Mouse (Mus musculus): Measurements from ENCODE around the gene Degs2. TPM values are rescaled to one million over a fixed set of nuclear protein-coding genes. Genes with fewer than 3 reads are reported as not detected.

The Degs2 gene
- polyA plus RNA-seq (2015; fragmentation: Nextera tagmentation; extraction: Ambion mirVana) = 2.6 and 3.4 TPM in 2 replicates

DNA sequence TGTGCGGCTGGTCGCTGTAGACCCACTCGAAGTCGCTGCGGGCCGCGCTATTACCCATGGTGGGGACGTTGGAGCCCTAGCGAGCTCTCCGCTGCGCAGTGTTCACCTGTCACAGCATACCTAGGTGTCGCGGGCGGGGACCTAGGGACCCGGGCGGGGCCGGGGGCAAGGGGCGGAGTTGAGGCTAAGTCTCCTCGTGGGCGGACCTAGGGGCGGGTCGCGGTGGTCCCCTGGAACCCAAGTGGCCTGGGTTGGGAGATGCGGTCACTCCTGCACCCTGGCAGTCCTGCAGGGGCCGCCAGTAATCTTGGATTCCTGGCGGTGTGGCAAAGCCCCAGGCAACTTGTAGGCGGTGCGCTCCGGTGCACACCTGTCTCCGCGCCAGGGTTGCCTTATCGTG lies at the start of gene Degs2:
Gene Degs2 (minus strand): TSS at position 131 of the 400 bp plus-strand sequence.
- Histone ChIP-seq H3K36me3 (ENCODE audit: poor library complexity, severe bottlenecking) (no peaks in the 10 kb centered on the region), H3K9ac (no peak within 1 kb of the TSS), H3K9me3 (replicated peaks) (no peaks in the 10 kb centered on the region), H3K27me3 (peaks cover 52% of the 10 kb centered on the region), H3K4me3 (peak within 1 kb of the TSS; percentile 24; the same call in 1 of the 2 replicates), H3K4me2 (peak within 1 kb of the TSS; percentile 48), H3K4me1 (peaks cover 7% of the 10 kb centered on the region; the same call in 1 of the 2 replicates), H3K27ac (no peak within 1 kb of the TSS)
- WGBS = 1% methylated on average over 32 of the region's 32 CpGs
- ATAC-seq = no peak

DNA sequence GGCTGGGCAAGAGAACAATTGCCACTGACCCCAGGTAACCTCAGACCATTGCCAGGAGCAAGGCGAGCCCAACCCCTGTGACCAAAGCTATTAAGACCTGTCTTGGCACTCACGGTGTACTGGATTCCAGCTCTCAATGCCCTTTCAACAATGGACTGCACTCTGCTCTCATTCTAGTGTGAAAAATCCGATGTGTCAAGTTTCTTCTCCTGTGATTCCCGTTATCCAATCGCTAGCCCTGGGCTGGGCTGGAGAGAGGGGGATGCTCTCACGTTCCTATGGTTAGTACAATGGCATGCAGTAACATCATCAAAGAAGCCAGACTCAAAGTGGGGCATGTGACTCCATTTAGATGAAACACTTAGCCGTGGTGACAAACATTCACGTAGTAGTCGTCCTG lies 49.7 kb upstream of the Degs2 start:
- no peak overlapping the region for H3K4me3 ChIP-seq
- H3K27me3 ChIP-seq = no peaks in the 10 kb centered on the region
- H3K9me3 ChIP-seq (replicated peaks) = no peaks in the 10 kb centered on the region
- no peaks in the 10 kb centered on the region for H3K36me3 ChIP-seq (ENCODE audit: poor library complexity, severe bottlenecking)
- H3K9ac ChIP-seq = no peak overlapping the region
- WGBS = 49% methylated on average over 9 of the region's 9 CpGs
- H3K27ac ChIP-seq = no peak overlapping the region
- H3K4me1 ChIP-seq = 0 out of 2 replicates have a peak, but pooled peaks cover 5% of the 10 kb centered on the region
- ATAC-seq = no peak
- H3K4me2 ChIP-seq = no peak overlapping the region

DNA sequence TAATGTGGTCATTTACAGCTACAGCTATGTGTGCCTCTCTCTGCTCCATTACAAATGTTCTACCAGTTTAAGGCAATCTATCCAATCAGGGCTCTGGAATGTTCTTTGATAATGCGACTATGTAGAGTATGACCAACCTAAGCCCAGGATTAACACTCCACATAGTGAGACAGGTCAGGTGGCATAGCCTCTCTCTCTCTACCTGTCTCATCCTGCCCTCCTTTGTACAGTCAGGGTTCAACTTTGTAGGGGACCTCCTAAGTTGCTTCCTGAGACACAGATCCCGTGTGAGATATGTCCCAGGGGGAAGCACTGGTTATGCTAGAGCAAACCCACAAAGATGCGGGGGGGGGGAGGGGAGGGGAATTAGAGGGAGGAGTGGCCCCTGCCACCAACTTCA lies 48.1 kb upstream of the Degs2 start:
- Histone ChIP-seq H3K27ac (no peak overlapping the region), H3K4me3 (no peak overlapping the region), H3K9ac (no peak overlapping the region), H3K4me2 (no peak overlapping the region), H3K4me1 (0 out of 2 replicates have a peak, but pooled peaks cover 5% of the 10 kb centered on the region), H3K9me3 (replicated peaks) (no peaks in the 10 kb centered on the region), H3K36me3 (ENCODE audit: poor library complexity, severe bottlenecking) (no peaks in the 10 kb centered on the region), H3K27me3 (no peaks in the 10 kb centered on the region)
- 71% methylated on average over 3 of the region's 3 CpGs for WGBS
- no peak for ATAC-seq

DNA sequence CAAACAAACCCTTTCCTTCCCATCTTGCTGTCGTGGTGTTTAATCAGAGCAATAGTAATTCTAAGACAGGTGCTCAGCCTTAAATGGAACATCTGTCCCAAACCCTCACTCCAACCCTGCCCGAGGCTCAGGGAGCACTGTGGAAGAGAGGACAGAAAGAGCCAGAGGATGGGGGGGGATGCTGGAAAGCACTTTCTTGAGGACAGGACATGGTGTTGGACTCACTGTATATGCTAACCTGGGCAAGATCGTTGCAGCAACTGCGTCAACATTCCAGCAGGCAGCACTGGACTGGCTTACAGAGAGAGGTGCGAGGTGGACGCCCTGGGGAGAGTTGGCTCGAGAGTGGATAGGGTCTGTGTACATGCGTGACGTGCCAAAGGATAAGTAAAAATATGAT lies 47.3 kb upstream of the Degs2 start:
- Histone ChIP-seq H3K27ac (no peak overlapping the region), H3K36me3 (ENCODE audit: poor library complexity, severe bottlenecking) (no peaks in the 10 kb centered on the region), H3K4me3 (no peak overlapping the region), H3K9me3 (replicated peaks) (no peaks in the 10 kb centered on the region), H3K4me2 (no peak overlapping the region), H3K4me1 (0 out of 2 replicates have a peak, but pooled peaks cover 5% of the 10 kb centered on the region), H3K9ac (no peak overlapping the region), H3K27me3 (no peaks in the 10 kb centered on the region)
- 88% methylated on average over 9 of the region's 9 CpGs for WGBS
- no peak for ATAC-seq

DNA sequence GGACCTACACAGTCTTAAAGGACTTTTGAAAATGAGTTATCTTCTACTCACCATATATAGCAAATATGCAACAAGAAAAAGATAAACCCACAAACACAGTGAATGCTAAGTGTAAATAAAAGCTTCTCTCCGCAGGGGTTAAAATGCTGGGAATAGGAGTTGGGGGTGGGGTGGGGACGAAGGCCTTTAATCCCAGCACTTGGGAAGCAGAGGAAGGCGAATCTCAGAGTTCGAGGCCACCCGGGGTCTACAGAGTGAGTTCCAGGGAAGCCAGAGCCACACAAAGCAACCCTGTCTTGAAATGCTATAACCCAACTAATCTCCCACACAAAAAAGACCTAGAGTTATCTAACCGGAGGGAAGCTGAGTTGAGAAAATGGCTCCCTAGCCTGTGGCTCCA lies 46.9 kb upstream of the Degs2 start:
- ATAC-seq = no peak
- H3K27me3 ChIP-seq = no peaks in the 10 kb centered on the region

DNA sequence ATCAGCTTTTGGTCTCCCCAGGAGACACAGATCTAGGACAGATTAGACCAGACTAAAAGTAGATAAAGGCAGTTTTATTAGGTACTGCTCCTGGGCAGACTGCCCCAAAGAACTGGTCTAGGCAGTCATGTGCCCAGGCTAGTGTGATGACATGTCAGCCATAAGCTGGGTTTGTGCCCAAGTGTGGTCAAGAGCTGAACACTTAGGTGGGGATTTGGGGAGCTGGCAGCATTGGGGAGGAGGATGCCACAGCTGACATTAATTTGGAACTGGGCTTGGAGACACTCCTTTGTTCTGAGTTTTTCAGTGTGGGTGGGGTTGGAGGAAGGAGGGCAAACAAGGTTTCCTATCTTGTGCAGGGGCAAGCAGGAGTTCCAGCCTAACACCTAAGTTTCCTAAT lies 43.9 kb upstream of the Degs2 start:
- Histone ChIP-seq H3K9me3 (replicated peaks) (no peaks in the 10 kb centered on the region), H3K9ac (no peak overlapping the region), H3K27me3 (no peaks in the 10 kb centered on the region), H3K4me3 (no peak overlapping the region), H3K4me1 (no peaks in the 10 kb centered on the region), H3K27ac (no peak overlapping the region), H3K36me3 (ENCODE audit: poor library complexity, severe bottlenecking) (no peaks in the 10 kb centered on the region), H3K4me2 (no peak overlapping the region)
- ATAC-seq = no peak

More for the DNA sequence above, 46.9 kb upstream of the Degs2 start:
- Histone ChIP-seq H3K4me1 (0 out of 2 replicates have a peak, but pooled peaks cover 5% of the 10 kb centered on the region), H3K27ac (no peak overlapping the region), H3K4me2 (no peak overlapping the region), H3K4me3 (no peak overlapping the region), H3K9me3 (replicated peaks) (no peaks in the 10 kb centered on the region), H3K9ac (no peak overlapping the region), H3K36me3 (ENCODE audit: poor library complexity, severe bottlenecking) (no peaks in the 10 kb centered on the region)
- 52% methylated on average over 6 of the region's 6 CpGs for WGBS

DNA sequence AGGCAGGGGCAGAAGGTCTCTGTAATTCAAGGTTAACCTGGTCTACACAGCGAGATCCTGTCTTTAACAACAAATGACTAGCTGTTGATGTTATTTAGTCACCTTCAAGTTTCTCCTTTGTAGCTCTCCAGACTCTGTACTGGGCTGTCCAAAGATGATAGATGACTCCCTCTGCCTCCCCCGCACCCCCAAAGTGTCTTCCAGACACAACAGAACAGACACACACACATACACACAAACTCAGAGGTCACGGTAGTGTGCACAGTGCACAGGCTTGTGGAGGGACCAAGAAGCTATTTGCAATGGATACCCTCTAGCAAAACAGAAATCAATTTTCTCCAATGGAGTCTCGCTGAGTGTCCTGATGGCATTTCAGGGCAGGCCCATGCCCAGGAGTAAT lies 40.1 kb upstream of the Degs2 start:
- Histone ChIP-seq H3K27ac (no peak overlapping the region), H3K9ac (no peak overlapping the region), H3K4me3 (no peak overlapping the region), H3K9me3 (replicated peaks) (no peaks in the 10 kb centered on the region), H3K4me1 (no peaks in the 10 kb centered on the region), H3K4me2 (no peak overlapping the region), H3K27me3 (no peaks in the 10 kb centered on the region), H3K36me3 (ENCODE audit: poor library complexity, severe bottlenecking) (no peaks in the 10 kb centered on the region)
- ATAC-seq = no peak
- 86% methylated on average over 4 of the region's 4 CpGs for WGBS

DNA sequence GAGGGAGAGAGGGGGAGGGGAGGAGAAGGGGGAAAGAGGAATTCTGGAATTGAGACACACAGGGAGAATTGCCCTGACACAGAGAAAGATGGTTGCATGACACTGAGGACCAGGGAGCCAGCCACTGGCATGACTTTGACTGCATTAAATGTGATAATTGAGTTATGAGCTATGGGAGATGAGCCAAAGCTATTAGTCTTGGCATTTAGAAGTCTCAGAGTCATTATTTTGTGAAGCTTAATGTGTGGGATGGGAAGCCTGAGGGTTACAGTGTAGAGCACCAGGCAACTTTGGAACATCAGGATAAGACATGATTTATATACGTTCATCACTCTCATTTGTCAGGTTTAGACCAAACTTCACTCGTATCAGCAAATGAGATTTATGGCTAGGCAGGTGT lies 39.4 kb upstream of the Degs2 start:
- H3K9me3 ChIP-seq (replicated peaks) = no peaks in the 10 kb centered on the region
- WGBS = 89% methylated on average over 2 of the region's 2 CpGs
- no peak for ATAC-seq
- H3K27ac ChIP-seq = no peak overlapping the region
- H3K36me3 ChIP-seq (ENCODE audit: poor library complexity, severe bottlenecking) = no peaks in the 10 kb centered on the region
- no peak overlapping the region for H3K9ac ChIP-seq
- H3K4me1 ChIP-seq = no peaks in the 10 kb centered on the region
- no peaks in the 10 kb centered on the region for H3K27me3 ChIP-seq
- no peak overlapping the region for H3K4me3 ChIP-seq
- H3K4me2 ChIP-seq = no peak overlapping the region

DNA sequence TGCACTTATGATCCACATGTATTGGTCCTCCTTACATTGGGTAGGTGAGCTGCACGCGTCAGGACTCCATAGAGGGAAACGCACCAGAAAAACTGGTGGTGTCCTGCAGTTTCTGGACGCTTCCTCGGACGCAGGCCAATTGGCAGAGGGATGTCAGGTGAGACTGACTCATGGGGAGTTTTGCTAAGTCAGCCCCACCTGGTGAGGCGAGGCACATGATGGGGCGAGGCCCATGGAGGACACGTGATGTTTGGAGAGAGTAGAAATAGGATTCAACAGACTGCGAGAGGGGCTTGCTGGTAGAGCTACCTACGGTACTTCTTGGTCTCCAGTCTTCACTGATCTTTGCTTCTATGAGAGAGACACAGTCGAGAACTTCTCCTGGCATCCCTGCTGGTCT lies 36.6 kb upstream of the Degs2 start:
- H3K4me3 ChIP-seq = no peak overlapping the region
- no peak overlapping the region for H3K9ac ChIP-seq
- no peak overlapping the region for H3K4me2 ChIP-seq
- H3K27me3 ChIP-seq = no peaks in the 10 kb centered on the region
- 94% methylated on average over 12 of the region's 12 CpGs for WGBS
- ATAC-seq = no peak
- H3K4me1 ChIP-seq = no peaks in the 10 kb centered on the region
- no peaks in the 10 kb centered on the region for H3K9me3 ChIP-seq (replicated peaks)
- no peaks in the 10 kb centered on the region for H3K36me3 ChIP-seq (ENCODE audit: poor library complexity, severe bottlenecking)
- H3K27ac ChIP-seq = no peak overlapping the region

DNA sequence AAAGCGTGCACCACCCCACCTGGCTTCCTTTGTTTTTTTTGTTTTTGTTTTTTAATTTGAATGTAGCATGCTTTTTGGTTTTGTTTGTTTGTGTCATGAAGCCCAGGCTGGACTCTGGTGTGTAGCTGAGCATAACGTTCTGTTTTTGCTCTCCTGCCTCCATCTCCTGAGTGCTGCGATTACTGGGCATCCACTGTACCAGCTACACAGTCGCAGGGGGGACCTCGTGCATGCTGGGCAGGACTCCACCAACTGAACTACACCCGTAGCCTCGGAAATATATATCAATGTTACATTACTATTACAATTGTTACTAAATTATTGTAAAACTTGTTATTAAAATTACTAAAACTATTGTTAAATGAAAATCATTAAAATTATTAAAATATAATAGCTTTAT lies 35.7 kb upstream of the Degs2 start:
- Histone ChIP-seq H3K9ac (no peak overlapping the region), H3K4me2 (no peak overlapping the region), H3K27me3 (no peaks in the 10 kb centered on the region), H3K4me1 (no peaks in the 10 kb centered on the region), H3K9me3 (replicated peaks) (no peaks in the 10 kb centered on the region), H3K36me3 (ENCODE audit: poor library complexity, severe bottlenecking) (no peaks in the 10 kb centered on the region), H3K4me3 (no peak overlapping the region), H3K27ac (no peak overlapping the region)
- 90% methylated on average over 7 of the region's 7 CpGs for WGBS
- no peak for ATAC-seq

DNA sequence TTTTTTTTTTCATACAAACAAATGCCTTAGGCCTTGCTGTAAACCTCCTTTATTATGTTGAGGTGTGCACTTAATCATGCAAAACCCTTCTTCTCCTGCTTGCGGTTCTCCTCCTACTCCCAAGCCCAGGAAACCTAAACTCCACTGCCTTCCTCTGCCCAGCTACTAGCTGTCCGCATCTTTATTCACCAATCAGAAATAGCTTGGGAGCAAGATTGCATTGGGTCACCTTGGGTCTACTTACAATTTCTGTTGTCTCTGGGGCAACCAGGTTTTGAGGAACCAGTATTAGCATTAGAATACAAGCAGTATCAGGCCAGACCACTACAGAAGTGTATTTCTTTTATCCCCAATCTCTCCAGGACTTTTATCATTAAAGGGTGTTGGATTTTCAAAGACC lies 32.3 kb upstream of the Degs2 start:
- Histone ChIP-seq H3K9ac (no peak overlapping the region), H3K27ac (no peak overlapping the region), H3K36me3 (ENCODE audit: poor library complexity, severe bottlenecking) (no peaks in the 10 kb centered on the region), H3K27me3 (no peaks in the 10 kb centered on the region), H3K4me1 (no peaks in the 10 kb centered on the region), H3K4me2 (no peak overlapping the region), H3K9me3 (replicated peaks) (no peaks in the 10 kb centered on the region), H3K4me3 (no peak overlapping the region)
- ATAC-seq = no peak
- WGBS = 95% methylated on average over 2 of the region's 2 CpGs

DNA sequence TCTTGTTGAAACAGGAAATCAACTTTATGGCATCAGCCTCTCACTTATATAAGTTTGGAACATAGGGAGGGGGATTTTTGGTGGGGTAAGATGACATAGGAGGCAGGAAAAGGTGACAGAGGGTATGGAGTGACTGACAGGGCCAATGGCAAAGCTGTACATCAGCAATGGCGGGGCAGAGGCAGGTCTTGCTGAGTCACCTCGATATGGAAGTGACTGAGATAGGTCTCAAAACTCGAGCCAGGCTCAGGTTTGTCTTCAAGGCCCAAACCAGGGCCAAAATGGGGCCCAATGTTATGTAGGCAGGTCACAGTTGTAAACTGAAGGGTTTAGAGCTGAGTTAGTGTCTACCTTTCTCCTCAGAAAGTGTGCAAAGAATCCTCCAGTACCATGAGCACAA lies 21.7 kb upstream of the Degs2 start:
- H3K9ac ChIP-seq = no peak overlapping the region
- no peak overlapping the region for H3K27ac ChIP-seq
- no peaks in the 10 kb centered on the region for H3K4me1 ChIP-seq
- no peaks in the 10 kb centered on the region for H3K36me3 ChIP-seq (ENCODE audit: poor library complexity, severe bottlenecking)
- H3K4me3 ChIP-seq = no peak overlapping the region
- H3K4me2 ChIP-seq = no peak overlapping the region
- no peaks in the 10 kb centered on the region; the same call in 1 of the 2 replicates for H3K9me3 ChIP-seq (replicated peaks)
- H3K27me3 ChIP-seq = no peaks in the 10 kb centered on the region
- 84% methylated on average over 3 of the region's 3 CpGs for WGBS
- ATAC-seq = no peak

DNA sequence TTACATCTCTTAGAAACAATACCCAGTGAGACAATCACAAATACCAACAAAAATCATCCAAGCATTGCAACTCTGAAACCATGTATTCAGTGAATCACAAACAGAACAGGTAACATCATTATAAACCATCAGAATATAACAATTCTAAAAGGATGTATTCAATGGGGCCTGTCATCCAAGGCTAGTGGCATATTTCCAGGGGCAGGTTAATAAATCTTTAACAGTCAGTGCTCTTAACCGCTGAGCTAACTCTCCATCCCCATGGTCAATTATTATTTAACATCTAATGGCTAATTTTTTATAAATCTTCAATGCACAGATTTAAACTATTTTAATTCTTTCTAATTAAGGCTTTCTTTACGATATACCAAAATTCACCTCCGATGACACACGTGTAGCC lies 20.3 kb upstream of the Degs2 start:
- Histone ChIP-seq H3K9ac (no peak overlapping the region), H3K36me3 (ENCODE audit: poor library complexity, severe bottlenecking) (no peaks in the 10 kb centered on the region), H3K27me3 (no peaks in the 10 kb centered on the region), H3K4me2 (no peak overlapping the region), H3K4me3 (no peak overlapping the region), H3K4me1 (no peaks in the 10 kb centered on the region), H3K9me3 (replicated peaks) (no peaks in the 10 kb centered on the region; the same call in 1 of the 2 replicates), H3K27ac (no peak overlapping the region)
- no peak for ATAC-seq
- WGBS = 93% methylated on average over 4 of the region's 4 CpGs

Data from forebrain, embryonic 13.5 days (tissue).